Mouse (Mus musculus) erythroblast, embryonic 14.5 days (primary cell): ENCODE data around the gene Gm49337.

Experiments used
- GATA1 ChIP-seq: IDR thresholded peaks from 2 replicates; pipeline ENCODE4 v1.6.1; 2012; ENCODE audit warnings: low read length, inconsistent platforms, mixed read lengths
- TAL1 ChIP-seq: IDR thresholded peaks from 3 replicates; pipeline ENCODE4 v1.6.1; 2012; ENCODE audit warnings: low read length, inconsistent platforms, mixed read lengths

- TF ChIP-seq GATA1 (no peak), TAL1 (no peak)
Measured at GRCm38 (mm10) chr4:116329256-116329655, 156.1 kb downstream of the Gm49337 start.
